Mouse (Mus musculus) layer of hippocampus, adult 11-12 months (tissue): ENCODE data around the gene Slc13a3.
A peak's percentile ranks its signal among the peaks of the same experiment; 100 is the strongest.
"Not testable (repeated sequence)": the region's sequence is repeated elsewhere in the genome, so short reads cannot be mapped to it uniquely, and the experiment has no call there.

Experiments
- DNase-seq: peaks from one replicate; pipeline ENCODE4 v3.0.0; 2022; ENCODE audit warnings: low spot score

Gene Slc13a3

DNA sequence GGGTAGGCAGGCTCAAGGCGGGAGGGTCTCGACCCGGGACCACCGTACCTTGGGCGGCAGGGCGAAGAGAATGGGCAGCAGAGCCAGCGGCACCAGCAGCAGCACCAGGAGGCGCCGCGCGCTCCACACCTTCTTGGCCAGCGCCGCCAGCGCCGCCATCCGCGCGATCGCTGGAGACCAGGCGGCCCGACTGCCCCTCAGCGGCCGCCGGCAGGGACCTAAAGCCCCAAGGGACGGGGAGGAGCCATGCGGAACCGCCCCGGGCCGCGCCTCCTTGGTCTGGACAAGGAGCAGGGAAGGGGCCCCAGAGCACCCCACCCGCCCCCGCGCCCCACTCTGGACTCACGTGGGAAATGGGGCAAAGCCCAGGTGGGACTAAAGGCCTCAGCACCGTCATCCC is at the start of gene Slc13a3:
Gene Slc13a3, minus strand, starts transcription at position 228 of the 400 bp plus-strand sequence.
- DNase-seq = no peak

DNA sequence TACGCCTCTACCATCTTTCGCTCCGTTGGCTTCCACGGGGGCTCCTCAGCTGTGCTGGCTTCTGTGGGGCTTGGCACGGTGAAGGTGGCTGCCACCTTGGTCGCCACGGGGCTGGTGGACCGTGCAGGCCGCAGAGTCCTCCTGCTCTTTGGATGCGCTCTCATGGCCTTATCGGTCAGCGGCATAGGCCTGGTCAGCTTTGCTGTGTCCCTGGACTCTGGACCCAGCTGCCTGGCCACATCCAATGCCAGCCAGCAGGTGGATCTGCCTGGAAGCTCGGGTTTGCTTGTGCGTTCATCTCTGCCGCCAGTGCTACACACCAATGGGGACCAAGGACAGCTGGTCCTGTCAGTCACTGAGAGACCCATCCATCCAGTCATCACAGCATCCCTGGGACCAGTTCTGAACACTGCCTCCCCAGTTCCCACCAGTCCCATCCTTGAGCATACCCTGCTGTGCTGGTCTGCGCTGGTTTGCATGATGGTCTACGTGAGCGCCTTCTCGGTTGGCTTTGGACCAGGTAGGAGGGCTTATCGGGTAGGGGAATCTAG is 42.2 kb upstream of the Slc13a3 start:
- DNase-seq = no peak

- DNase-seq = peak; percentile 22
These were observed 40.0 kb upstream of the Slc13a3 start for GRCm38 (mm10) chr2:165512870-165513600.

DNA sequence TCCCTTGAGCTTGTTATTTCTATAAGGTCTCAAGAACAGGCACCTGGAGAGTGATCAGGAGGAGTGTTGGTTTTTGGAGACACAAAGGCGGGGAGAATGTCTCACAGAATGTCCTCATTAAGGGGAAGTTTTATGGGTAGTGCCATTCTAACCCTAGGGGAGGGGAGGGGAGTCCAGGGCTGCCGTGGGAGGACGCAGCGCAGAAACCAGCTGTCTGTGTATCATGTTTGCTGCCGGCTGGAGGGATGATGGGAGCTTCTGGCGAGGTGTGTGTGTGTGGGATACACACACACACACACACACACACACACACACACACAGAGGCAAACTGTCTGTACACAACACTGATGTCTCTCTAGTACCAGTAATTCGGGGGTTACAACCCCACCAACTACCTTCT is 39.4 kb upstream of the Slc13a3 start:
- DNase-seq = no peak

DNA sequence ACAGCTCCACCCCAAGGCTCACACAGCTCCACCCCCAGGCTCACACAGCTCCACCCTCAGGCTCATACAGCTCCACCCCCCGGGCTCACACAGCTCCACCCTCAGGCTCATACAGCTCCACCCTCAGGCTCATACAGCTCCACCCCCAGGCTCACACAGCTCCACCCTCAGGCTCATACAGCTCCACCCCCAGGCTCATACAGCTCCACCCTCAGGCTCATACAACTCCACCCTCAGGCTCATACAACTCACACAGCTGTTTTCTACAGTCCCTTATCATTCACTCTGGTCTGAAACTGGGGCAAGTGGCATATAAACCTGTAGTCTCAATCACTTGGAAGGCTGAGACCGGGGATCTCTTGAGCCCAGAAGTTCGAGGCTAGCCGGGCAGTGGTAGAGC is 38.5 kb upstream of the Slc13a3 start:
- DNase-seq = not testable (repeated sequence)

- DNase-seq = not testable (repeated sequence)
These were observed 38.0 kb upstream of the Slc13a3 start for GRCm38 (mm10) chr2:165510914-165511458.

DNA sequence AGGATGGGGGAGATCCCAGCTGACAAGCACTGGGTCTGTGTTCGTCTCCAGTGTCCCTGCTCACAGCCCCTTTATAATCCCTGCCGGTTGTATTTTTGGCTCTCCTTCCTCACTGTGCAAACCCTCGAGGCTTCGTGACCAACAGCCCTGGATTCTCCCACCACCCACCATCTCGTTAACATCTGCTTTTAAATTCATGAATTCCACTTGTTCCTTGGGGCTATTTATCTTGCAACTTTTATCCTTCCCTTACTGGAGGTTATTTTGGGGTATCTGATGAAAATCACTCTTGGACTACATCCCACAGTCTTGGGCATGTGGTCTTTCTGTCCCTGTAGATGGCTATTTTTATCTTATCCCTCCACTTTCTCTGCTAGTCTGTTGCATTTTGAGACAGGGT is 37.4 kb upstream of the Slc13a3 start:
- no peak for DNase-seq

GRCm38 (mm10) chr2:165509686-165510085 is 36.7 kb upstream of the Slc13a3 start:
- DNase-seq = no peak

- no peak for DNase-seq
These were observed 30.5 kb upstream of the Slc13a3 start, which contains the start of gene Slc2a10 for GRCm38 (mm10) chr2:165503259-165504203. Slc2a10 (plus strand) TSS chr2:165503787.

- DNase-seq = no peak
These were observed 25.8 kb upstream of the Slc13a3 start for GRCm38 (mm10) chr2:165498816-165499215.

DNA sequence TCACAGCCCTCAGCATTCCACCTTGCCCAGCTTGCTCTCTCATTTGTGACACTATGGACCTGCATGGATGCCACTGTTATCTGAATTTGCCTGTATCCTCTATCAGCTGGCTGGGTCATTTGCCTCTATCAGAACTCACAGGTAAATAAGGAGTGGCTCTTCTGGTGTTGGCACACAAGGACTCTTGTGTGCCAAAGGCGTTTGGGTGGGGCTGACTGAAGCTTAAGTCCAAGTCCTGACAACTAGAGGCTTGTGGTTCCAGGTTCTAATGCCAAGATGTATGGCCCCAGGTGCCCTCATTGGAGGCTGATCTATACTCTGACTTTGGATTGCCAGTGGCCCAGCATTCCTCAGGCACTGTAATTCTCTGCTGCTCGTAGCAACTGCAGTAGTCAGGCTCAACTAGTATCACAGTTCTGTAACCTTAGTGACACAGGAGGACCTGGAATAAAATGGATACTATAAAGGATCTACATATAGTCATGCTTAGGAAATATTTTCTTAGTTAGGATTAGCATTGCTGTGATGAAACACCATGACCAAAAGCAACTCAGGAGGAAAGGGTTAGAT is 24.8 kb upstream of the Slc13a3 start:
- DNase-seq = no peak

- peak; percentile 54 for DNase-seq
These were observed 23.2 kb upstream of the Slc13a3 start for GRCm38 (mm10) chr2:165496251-165496650.

GRCm38 (mm10) chr2:165494495-165494894 is 21.5 kb upstream of the Slc13a3 start:
- no peak for DNase-seq

DNA sequence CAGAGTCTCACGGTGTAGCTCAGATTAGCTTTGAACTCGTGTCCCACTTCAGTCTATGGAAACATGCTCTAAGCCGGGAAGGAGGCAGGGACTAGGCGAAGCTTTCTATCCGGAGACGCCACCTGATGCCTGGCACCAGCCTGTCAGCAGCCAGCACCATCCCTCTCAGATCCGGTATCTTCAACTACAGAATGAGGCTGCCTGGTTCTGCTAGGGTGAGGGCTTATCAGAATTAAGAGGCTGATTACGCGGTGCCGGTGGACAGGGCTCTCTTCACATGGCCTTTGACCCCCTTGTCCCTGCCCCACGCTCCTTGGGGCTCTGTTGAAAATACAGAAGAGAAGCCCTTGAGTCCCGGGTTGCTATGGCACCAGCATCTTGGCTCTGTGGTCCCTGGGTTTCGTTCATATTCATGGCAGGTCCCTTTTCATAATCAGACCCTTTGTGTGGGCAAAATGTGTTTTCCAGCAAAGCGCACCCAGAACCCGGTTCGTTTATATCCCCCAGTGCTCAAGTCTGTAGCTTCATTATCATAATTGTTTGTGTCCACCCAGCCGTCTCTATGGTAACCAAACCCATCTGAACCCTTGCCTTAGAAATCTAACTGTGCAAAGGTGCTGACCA is 20.7 kb upstream of the Slc13a3 start:
- DNase-seq = peak; percentile 57

DNA sequence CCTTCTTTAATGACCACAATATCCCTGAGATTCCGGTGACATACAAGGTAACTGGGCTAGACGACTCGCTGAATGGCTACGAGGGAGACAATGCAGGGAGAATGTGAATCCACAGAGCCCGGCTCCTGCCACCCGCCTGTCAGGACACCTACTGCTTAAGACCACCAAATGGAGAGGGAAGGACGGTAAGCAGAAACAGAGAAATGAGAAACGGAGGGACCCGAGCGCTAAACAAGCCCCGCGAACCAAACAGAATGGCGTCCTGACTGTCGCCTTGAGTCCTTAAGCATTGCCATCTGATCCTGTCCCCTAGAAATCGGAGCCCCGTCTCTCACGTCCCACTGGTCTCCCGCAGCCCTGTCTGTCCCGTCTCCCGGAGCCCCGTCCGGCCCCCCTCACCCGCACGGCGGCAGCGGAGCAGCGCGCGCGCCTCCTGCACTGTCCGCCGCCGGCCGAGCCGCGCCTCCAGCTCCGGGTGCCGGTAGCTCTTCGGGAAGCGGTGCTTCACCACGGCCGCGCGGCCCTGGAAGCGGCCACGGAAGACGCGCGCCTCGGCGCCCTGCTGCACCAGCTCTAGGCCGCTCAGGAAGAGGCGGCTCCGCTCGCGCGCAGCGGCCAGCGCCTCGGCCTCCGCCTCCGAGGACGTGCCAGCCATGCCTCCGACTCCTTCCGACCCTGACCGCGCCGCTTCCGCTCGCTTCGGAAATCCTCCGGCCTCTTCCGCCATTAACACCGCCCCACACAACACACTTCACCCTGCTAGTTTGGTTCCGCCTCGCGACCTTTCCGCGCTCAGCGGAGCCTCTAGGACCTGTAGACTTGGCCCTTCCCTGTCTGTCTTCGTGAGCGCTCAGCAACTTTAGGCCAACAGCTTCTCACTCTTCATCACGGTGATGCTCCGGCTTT is 19.9 kb upstream of the Slc13a3 start, which contains the start of gene Trp53rka:
Gene Trp53rka, minus strand, starts transcription at position 677 of the 906 bp plus-strand sequence.
- DNase-seq = peak; percentile 85

DNA sequence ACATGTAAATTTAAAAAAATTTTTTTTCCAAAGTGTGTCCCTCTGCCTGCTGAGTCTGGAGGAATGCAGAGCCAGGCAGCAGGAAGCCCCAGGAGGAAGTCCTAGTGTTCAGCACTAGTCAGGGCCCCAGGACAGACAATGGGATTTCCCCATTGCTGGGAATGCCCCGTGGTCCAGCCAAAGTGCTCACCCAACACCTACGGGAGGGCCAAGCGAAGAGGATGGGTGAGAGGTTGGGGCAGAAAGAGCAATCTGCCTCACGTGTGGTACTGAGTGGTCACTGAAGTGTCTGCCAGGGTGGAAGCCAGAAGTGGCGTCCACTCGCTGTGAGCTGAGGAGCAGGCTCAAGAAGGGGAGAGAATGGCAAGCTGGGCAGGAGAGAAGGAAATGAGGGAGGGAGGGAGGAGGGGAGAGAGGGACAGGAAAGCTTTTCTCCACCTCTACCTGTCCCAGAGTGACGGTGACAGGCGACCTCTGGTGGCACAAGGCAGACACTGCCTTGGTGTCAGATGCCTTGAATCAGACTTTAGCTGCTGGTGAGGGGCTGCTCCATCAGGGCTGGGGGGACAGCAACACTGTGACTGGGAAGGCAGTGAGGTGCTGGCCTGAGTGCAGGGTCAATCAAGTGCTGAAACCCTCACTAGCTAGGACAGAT is 14.0 kb upstream of the Slc13a3 start:
- peak; percentile 58 for DNase-seq

- DNase-seq = no peak
These were observed 13.4 kb upstream of the Slc13a3 start for GRCm38 (mm10) chr2:165486401-165486800.

DNA sequence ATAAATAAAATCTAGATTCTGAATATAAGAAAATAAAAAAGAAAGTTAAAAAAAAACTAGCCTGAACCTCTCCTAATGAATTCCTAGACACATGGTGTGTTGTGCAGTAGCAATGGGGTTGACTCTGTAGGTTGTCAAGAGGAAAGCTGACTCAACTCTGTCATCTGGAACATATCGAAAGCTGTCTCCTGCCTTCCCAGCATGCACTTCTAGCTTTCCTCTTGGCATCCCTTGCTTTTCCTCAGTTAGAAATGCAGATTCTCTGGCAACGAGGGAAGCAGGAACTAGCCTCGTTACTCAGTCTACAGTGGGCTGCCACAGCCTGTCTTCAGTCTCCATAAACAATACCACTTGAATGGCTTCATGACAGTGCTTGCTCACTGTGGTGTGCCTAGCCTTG is 12.8 kb upstream of the Slc13a3 start:
- no peak for DNase-seq

- no peak for DNase-seq
These were observed 11.1 kb upstream of the Slc13a3 start for GRCm38 (mm10) chr2:165484152-165484551.

DNA sequence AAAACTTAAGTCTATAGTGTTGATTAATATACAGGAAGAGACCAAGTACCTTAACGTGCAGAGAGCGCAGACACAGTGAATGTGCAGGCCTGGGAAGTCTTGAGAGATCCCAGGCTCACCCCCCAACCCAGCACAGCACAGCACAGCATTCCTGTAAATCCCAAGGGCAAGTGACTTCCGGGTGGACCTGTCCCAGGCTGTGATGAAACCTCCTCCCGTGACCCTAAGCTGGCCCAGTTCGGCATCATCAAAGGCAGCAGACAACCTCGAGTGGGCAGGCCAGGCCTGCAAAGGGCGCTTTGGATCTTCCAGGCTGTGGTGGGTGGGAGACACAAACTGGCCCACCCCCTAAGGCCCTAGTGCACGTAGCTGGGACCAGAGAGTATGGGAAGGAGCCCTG is 9.0 kb upstream of the Slc13a3 start:
- no peak for DNase-seq
